Mouse (Mus musculus) lung, adult 2 months (tissue): ENCODE measurements at regions not wholly inside any gene's neighbourhood (a gene's known extent, or its start where the extent isn't known, plus 50 kb on each side); places are given as distances from the start of the nearest gene placed in this dataset.

Source experiments
- CTCF ChIP-seq: fragments of 200-500 bp; IDR thresholded peaks from 2 replicates; pipeline ENCODE4 v1.5.1; 2011; ENCODE audit warnings: mild to moderate bottlenecking, low read length, control low read depth; ENCODE audit not compliant: insufficient read depth
- POLR2A ChIP-seq: fragments of 200-500 bp; IDR thresholded peaks from 2 replicates; pipeline ENCODE4 v1.6.1; 2011; ENCODE audit warnings: low read depth, mild to moderate bottlenecking, control low read depth, low read length, borderline replicate concordance; ENCODE audit errors: extremely low read depth

DNA sequence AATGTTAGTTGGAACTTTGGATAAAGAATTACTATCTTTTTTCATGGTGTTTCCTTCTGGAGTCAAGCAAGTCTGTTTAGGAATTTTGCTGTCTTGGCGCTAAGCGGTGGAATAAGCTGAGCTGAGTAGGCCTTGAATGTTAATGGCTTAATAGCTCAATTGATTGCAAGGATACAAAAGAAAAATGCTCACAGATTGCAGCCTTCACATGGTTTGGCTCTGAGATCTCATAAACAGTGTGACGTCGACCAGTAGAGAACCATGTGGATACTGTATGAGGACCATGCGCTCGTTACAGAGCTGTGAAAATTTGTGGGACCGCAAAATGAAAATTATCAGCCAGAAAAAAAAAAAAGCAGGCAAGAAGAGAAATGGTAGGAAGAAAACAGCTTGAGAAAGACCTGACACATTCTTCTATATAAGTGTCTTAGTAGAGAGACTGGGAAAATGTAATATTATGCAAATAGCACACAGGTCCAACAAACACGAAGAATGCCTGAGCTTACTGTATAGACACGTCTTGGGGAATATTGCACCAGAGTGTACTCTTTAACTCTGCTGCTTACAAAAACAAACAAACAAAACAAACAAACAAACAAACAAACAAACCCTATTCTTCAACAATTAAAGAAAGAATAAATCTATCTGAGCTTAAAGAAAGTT, 766.9 kb downstream of the Cypt12 start:
- TF ChIP-seq CTCF (no peak), POLR2A (no peak)
